Mouse (Mus musculus): ENCODE measurements around the gene Tnpo1.

Tnpo1 gene

DNA sequence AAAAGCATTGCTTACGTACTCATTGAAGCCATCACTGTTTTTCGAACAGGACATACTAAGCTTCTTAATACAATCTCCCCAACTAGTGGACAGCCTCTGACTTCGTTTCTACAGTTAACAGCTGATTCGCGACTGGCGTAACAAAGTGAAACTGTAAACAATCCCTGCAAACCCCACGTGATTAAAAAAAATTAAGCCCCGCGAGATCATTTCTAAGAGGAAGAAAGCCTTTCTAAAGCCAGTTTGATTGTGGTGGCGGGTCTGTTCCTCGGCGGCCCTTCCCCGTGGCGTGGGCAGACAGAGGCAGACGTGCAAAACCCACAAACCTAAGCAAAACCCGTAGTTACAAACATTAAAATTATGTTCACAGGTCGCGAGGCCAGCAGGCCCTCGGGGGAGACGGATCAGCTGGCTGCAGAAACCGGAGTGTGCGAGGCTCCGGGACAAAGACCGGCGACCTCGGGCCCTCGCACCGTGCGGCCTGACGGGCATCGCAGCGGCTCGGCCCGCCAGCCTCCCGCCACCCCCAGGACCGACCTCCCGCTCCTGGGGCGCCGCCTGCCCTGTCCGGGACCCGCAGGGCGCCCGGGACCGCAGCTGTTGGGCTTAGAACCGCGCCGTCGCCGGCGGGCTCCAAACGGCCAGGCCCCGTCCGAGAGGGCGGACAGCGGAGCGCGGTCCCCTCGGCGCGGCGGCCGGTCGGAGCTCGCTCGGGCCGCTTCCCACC is 535 bp downstream of the Tnpo1 start:
- in situ Hi-C loops (cut with MboI; ENCODE audit: low sequenced_read_pairs) = no loop called here

DNA sequence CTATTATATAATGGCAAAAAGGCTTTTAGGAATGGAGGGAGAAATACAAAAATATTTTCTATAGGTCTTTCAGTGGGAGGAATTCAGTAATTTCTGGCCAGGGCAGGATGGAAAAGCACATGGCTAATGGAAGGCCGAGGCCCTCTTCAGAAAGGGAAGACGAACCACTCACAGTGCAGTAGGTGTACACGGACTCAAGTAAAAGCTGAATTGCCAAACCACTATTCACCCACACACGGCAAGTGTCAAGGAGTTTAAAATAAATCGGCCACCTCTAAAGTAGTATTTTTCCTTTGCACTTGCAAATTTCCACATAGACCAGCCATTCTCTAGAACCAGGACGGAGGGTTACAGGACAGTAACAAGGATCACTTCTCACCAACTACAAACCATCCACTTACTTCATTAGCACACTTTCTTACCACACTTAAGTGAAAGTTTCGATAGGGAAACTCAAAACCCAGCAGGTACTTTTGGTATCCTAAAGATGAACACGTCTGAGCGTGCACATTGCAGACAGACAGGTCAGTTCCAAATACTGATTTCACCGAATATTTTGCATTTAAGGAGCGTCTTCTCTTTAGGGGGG is 1.2 kb downstream of the Tnpo1 start:
- in situ Hi-C loops (cut with MboI; ENCODE audit: low sequenced_read_pairs) = no loop called here

DNA sequence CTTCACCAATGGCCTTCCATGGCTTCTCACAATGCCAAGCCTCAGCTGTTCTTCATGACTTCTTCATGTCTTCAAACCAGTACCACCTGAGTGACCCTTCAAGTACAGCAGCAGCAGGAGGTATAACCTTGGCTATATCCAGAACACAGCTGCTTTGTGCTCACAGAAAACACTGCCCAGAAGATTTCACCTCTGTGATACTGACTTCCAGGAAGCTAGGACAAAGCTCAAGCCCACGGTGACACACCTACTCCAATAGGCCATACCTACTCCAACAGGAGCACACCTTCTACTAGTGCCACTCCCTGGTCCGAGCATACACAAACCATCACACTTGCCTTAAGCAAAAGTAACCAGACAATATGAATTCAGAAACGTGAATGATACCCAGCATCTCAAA is 3.4 kb downstream of the Tnpo1 start:
- in situ Hi-C loops (cut with MboI; ENCODE audit: low sequenced_read_pairs) = no loop called here

DNA sequence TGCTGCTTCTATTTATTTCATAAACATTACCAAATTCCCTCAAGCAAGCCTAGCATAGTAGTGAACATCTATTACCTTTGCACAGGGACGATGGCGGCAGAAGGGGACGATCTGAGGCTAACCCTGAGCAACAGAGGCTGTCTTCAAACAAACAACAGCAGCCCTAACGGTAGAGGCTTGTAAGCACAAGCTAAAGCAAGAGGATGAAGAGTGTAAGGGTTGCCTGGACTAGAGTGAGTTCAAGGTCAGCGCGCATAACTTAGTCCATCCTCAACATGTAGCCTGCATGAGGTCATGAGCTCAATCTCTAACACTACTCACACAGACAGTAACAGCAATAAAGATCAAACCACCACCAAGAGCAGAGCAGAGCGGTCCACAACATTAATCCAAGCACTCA is 4.9 kb downstream of the Tnpo1 start:
- in situ Hi-C loops (cut with MboI; ENCODE audit: low sequenced_read_pairs) = no loop called here

DNA sequence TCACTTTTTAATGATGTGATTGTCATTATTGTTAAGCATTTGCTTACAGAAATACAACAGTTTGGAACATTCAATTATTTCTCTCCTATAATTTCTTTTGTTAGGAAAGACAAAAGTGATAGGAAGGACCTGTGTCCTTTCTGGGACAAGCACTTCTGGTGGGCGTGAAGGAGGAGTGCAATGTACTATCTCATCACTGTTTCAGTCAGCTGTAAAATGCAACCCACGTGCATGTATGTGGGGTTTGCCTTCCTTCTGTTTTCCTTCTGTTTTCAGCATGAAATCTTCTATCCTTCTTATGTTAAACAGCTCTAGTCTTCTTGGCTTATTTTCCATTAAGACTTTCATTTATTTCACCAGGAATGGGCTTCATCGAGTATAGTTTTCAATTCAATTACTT is 5.9 kb downstream of the Tnpo1 start:
- in situ Hi-C loops (cut with MboI; ENCODE audit: low sequenced_read_pairs) = no loop called here

DNA sequence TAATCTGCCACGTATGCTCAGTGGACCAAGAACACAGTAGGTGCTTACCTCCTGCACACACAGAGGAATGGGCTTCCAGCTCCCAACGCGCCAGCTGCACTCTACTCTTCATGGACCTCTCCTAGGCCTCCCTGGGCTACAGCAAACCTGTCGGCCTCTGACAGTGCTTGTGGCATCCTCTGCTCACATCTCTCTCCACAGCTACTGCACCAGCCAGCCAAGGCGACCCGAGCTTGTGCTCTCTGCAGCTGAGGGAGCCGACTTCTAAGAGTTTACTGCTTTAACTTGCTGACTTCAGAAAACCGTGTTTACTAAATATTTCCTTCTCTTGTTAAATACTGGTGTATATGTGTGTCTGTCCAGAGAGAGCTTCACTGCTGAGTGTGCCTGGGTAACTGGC is 6.5 kb downstream of the Tnpo1 start:
- in situ Hi-C loops (cut with MboI; ENCODE audit: low sequenced_read_pairs) = no loop called here

DNA sequence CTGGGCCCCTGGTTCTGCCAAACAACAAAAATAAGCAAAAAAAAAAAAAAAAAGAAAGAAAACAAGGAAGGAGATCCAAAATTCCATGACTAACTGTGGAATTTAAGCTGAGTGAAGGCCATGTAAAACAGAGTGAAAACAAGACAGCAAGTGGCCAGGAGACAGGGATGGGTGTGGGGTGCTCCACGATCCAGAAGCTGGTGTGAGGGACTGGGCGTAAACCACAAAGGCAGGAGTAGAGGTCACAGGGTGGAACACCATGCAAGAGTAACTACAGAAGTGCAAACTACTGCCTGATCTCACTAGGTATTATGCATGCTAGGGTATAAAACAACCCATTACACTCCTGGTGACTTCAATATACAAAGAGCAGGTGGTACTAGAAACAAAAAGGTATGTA is 8.3 kb downstream of the Tnpo1 start:
- in situ Hi-C loops (cut with MboI; ENCODE audit: low sequenced_read_pairs) = no loop called here

DNA sequence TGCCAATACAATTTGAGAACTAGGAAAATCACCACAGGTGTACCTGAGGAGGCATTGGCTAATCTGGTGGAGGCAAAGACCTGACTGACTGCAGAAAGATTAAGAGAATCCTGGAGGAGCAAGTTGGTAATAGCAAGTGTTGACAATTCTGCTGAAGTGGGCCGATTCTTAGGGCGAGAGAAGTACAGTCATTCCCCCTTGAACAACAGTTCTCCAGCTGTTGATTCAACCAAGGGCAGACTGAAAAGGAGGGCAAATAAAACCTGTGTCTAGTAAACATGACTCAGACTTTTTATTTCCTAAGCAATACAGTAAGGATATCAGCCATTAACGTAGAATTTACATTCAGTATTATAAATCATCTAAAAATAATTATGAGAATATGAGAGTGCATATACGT is 10.6 kb downstream of the Tnpo1 start:
- in situ Hi-C loops (cut with MboI; ENCODE audit: low sequenced_read_pairs) = no loop called here

DNA sequence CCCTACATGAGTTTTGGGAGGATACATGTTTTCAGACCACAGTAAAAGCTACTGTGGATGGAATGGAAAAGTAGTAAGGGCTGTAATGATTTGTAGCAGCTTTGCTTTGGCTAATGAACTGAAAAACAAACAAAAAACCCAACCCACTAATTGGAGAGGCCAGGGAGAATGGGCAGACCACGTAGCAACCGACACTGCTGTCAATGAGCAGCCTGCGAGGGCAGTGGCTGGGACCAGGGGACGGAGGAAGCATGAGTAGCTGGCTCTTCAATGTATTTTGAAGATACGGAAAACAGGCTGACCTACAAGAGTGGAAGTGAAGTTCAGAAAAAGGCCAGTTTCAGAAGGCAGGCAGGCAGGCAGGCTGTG is 11.4 kb downstream of the Tnpo1 start:
- in situ Hi-C loops (cut with MboI; ENCODE audit: low sequenced_read_pairs) = no loop called here

DNA sequence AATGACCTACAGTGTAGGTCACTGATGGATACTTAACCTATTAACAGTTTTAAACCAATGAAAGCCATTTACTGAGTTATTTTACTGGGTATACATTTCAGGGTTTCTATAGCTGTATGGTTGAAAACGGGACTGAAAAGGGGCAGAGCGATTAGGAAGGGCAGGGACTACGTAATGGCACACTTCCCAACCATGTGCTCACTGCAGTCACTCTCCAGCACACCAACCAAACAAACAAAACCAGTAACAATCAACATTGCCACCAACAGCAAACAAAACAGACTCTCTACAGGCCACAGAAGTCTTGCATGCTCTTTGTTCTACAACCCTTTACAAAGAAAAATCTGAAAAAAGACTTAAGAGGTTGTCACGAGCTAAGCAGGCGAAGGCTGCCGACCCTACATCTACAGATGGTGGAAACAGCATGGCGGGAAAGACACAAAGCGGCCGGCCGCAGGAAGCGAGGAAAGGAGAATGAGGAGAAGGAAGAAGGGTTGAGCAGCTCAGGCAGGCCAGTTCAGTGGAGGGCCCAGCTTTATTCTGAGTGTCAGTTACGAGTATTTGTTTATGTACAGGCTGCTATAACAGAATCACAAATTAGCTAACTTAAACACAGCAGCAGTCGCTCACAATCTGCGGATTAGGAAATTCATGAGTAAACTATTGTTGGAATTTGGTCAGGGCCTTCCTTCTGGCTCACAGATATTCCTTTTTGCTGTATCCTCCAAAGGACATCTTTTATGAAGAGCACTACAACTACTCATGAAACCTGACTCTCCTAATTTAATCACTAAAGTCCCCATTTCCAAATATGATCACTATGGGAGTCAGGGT is 12.0 kb downstream of the Tnpo1 start:
- in situ Hi-C loops (cut with MboI; ENCODE audit: low sequenced_read_pairs) = no loop called here

DNA sequence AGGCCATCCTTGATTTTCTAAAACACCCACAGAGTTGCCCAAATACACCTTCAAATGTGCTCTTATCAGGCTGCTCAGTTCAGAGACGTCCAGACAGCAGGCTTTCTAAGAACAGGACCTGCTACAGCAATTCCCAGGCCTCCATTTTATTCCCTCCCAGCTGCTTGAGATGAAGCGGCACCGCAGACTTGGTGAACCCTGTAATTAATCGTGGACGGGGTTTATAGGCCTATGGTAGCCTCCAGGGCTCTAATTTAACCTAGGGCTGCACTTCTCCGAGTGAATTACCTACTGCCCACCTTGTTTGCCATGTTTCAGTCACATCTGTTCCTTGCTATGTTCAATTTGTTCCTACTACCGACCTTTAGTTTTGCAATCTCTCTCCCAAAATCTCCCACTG is 13.0 kb downstream of the Tnpo1 start:
- in situ Hi-C loops (cut with MboI; ENCODE audit: low sequenced_read_pairs) = no loop called here

DNA sequence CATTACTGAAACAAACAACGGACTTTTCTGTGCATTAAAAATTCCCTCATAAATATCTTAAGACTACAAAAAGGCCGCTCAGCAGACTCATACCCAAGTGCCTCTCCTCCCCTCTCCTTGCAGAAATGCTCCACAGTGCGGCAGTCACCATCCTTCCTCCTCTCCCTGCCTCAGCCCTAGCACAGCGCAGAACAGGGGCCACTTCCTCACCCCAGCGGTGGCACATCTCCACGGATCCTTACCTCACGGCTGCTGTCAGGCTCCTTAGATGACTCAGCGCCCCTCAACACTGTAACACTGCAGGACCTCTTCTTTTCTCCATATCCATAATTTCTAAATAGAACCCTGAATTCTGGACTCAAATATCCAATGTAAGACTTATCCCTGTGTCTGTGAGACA is 13.6 kb downstream of the Tnpo1 start:
- in situ Hi-C loops (cut with MboI; ENCODE audit: low sequenced_read_pairs) = no loop called here

DNA sequence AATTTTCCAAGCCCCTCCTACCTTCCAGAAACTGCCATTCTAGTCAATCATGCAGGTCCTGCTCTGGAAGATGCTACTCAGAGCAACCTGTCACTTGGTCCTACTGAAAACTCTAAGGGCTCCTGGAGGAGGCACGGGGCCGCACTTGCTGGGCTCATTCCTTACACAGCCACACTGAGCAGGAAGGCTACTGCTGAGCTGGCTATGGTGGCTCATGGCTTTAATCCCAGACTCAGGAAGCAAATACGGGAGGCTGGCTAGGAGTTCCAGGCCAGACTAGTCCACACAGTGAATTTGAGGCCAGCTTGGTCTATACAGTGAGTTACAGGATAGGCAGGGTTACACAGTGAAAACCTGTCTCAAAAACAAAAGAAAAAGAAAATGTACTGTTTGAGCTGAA is 15.4 kb downstream of the Tnpo1 start:
- in situ Hi-C loops (cut with MboI; ENCODE audit: low sequenced_read_pairs) = no loop called here

DNA sequence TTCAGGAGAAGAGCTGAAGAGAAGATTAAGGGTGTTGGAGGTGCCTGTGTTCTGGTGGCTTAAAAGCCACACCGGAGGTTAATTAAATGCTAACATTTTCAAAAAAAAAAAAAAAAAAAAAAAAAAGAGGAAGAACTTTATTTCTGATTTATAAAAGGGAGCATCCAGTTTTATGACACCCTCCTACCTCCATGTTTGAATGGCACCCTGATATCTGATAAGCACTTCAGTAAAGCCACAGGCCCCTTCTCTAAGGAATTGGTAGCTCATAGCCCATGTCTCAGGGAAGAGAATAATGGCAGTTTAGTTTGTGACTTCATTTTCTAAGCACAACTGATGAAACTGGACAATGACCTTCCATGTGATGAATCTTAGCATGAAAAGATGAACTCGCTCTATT is 21.6 kb downstream of the Tnpo1 start:
- in situ Hi-C loops (cut with MboI; ENCODE audit: low sequenced_read_pairs) = no loop called here

DNA sequence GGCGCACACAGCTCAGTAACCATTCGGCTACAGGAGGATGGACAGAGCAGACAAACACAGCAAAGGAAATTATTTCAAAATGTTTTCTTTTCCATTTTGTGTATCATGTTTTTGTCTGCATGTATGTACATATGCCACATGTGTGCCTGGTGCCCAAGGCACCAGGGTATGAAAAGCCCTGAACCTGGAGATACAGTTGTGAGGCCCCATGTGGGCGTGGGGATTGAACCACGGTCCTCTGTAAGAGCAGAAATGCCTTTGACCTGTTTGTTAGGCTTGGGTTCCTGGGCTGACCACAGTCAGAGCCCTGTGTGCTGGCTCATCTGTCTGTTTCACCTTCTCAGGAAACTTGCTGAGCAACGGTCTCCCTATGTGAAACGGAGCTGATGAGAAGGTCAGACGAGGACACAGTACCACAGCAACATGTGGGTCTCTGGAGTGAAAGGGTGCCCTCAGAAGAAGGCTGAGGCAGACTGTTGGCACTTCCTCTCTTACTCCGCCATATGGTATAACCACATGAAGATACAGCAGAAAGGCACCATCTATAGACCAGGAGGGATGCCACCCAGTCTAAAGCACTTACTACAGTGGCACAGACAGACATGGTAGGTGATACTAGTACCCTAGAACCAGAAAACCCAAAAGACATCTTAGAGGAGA is 23.7 kb downstream of the Tnpo1 start:
- in situ Hi-C loops (cut with MboI; ENCODE audit: low sequenced_read_pairs) = no loop called here

DNA sequence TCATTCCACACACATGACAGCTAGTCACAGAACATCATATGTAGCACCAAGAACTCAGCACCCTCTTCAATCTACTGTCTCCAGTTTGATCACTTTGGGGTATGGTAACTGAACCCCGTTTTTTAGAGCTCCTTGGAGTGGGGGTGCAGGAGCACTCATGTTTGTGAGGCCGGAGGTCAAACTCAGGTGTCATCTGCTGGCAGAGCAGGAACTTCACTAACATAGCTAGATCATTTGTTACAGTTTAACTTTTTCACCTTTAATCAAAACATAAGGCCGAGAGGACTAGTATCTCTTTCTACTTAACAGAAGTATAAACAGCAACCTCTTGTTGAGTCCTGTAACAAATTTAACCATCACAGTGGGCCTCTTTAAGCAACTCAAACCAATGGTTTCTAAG is 26.6 kb downstream of the Tnpo1 start:
- in situ Hi-C loops (cut with MboI; ENCODE audit: low sequenced_read_pairs) = no loop called here

DNA sequence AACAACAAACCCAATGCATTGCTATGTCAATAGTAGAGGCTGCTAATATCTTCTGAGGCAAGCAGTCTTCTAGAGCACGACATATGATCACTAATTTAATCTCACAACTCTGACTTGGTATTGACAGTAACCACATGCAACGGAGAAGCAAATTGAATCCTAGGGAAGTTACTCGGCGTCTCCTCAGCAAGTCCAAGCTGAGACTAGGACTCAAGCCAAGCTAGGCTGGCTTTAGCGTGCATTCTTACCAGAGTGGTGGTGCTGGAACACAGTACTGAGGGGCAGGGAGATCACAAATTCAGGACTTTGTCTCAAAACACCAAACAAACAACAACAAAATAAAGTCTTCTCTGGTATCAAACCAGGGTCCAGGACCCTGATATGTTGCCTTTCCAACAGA is 28.6 kb downstream of the Tnpo1 start:
- in situ Hi-C loops (cut with MboI; ENCODE audit: low sequenced_read_pairs) = no loop called here

DNA sequence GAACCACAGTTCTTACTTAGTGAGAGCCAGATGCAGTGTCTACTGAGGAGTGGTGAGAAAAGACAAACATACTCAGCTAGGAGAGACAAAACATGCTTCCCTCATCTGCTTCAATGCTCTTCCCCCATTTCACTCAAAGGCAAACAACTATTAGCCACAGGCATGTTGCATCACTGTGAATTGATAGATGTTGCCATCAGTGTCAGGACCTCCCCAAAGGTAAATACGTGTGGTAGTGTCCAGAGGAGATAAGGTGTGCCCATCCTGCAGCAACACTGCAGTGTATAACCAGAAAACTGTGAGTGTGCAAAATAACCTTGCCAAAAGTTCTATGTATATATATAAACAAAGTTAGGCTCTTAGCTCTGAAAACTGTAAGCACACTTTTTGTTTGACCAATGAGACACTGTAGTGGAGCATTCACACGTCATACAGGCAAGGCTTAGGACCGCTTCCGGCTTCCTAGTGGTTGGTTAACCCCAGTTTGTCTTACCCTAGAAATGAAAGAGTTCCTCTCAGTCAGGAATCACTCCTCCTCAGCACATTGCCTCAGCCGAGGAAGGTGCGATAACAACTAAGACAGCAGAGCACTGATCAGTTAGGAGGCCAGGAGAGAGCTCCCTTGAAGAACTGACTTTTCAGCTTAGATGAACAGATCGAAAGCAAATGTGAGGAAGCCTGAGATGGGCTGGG is 29.6 kb downstream of the Tnpo1 start:
- in situ Hi-C loops (cut with MboI; ENCODE audit: low sequenced_read_pairs) = no loop called here

DNA sequence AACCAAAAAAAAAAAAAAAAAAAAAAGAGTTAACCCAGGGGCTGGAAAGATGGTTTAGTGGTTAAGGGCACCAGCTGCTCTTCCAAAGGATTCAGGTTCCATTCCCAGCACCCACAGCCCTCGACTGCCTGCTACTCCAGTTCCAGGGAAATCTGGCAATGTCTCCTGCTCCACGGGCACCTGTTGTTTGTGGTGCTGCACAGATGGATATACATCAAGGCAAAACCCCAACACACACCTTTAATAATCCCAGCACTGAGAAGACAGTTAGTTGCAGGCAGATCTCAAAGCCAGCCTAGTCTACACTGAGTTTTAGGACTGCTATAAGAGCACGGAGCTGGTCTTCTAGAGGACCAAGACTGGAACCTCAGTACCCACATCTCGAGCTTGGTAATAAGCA is 30.2 kb downstream of the Tnpo1 start:
- in situ Hi-C loops (cut with MboI; ENCODE audit: low sequenced_read_pairs) = no loop called here

DNA sequence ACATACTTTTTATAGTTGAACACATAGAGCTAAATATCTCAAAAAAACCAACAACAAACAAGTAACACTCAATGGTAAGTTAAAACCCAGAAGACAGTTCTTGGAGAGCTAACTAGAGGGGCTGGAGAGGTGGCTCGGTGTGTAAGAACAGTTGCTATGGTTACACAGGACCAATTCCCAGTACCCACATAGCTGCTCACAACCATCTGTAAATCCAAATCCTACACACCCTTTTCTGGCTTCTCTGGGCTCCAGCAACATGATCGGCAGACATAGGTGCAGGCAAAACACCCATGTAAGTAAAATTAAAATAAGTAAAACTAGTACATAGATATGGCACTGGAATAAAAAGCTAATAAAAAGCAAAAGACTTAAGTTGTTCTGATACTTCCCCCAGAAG is 31.3 kb downstream of the Tnpo1 start:
- in situ Hi-C loops (cut with MboI; ENCODE audit: low sequenced_read_pairs) = no loop called here

DNA sequence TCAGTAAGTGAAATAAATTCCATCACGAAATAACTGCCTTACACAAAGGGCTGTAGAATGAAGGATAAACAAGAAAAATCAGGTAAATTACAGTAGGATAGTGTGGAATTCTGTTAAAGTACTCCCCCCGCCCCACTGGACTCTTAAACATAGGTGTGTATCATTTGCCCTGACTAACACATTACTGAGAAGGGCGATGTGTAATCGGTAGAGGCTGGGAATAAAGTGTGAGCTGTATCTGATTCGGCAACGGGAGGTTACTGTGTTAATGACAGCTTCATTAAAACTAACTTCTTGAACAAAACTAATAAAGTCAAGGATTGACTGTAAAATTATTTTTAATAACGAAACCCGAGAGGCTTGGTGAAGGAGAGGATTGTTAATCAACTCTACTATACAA is 34.7 kb downstream of the Tnpo1 start:
- in situ Hi-C loops (cut with MboI; ENCODE audit: low sequenced_read_pairs) = no loop called here

Measured in CH12F3 (cell line).